ENCODE assay signal across 23 mouse cellular contexts in the genomic region with DNA sequence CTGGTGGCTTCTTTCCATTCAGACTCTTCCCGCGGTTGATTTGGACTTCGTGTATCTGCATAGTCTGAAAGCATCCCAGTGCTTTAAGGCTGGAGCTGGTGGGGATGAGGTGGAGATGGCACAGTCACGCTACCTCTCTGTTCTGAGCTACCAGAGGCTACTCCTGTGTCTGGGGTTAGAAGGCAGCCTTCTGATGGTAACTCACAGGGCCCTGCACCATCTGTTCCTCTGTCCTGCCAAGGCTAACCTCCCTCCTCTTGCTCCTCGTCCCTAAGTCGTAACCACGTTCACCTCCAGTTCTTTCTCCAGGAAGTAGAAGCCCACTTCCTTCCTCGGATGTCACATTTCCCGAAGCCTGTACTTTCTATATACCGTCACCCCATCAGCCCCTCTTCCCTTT. TPM values are rescaled to one million over a fixed set of nuclear protein-coding genes. Genes with fewer than 3 reads are reported as not detected.
DNase-seq lines count a peak whose midpoint lies in the region; ATAC-seq lines count a peak whose summit lies in the region.
"Had no signal": no experiment of that assay in that cellular context is flagged by ENCODE, and none has a peak within 500 bp of the region (broad histone marks: within the 10 kb centered on the region; RNA-seq: fewer than 3 reads in every experiment).

No protein-coding gene starts in this region.

- DNase-seq in cerebellum, adult 11 months = no peak
- DNase-seq in embryonic facial prominence, embryonic 10.5 days (ENCODE audit: low spot score) = no peak
- peak; percentile 18 for DNase-seq in cerebellum, adult 9-11 months
- no peak for DNase-seq in gastrocnemius, postnatal 36 days
- DNase-seq: adrenal gland, postnatal 10 days; embryo, embryonic 11 days; forebrain, postnatal 0 days; gastrocnemius, postnatal 14 days; heart, adult 18-20 months; heart, postnatal 14 days; kidney, adult 11 months; kidney, adult 9 months had no signal

- no peaks in the 10 kb centered on the region for H3K36me3 ChIP-seq in embryonic facial prominence, embryonic 13.5 days
- no peaks in the 10 kb centered on the region for H3K36me3 ChIP-seq in embryonic facial prominence, embryonic 10.5 days (replicated peaks)
- H3K36me3 ChIP-seq: embryonic facial prominence, embryonic 12.5 days; forebrain, embryonic 12.5 days; heart, embryonic 15.5 days; hindbrain, embryonic 13.5 days had no signal

- no peak overlapping the region for H3K9ac ChIP-seq in embryonic facial prominence, embryonic 13.5 days
- H3K9ac ChIP-seq: embryonic facial prominence, embryonic 12.5 days; forebrain, embryonic 12.5 days; forebrain, postnatal 0 days; heart, embryonic 15.5 days; hindbrain, embryonic 13.5 days had no signal

- no peaks in the 10 kb centered on the region for H3K4me1 ChIP-seq in embryonic facial prominence, embryonic 13.5 days
- no peaks in the 10 kb centered on the region for H3K4me1 ChIP-seq in embryonic facial prominence, embryonic 10.5 days
- H3K4me1 ChIP-seq: embryonic facial prominence, embryonic 12.5 days had no signal

- H3K9me3 ChIP-seq in embryonic facial prominence, embryonic 13.5 days = no peaks in the 10 kb centered on the region
- no peaks in the 10 kb centered on the region for H3K9me3 ChIP-seq in embryonic facial prominence, embryonic 10.5 days
- H3K9me3 ChIP-seq: embryonic facial prominence, embryonic 12.5 days; forebrain, embryonic 12.5 days; heart, embryonic 15.5 days; hindbrain, embryonic 13.5 days had no signal

- ATAC-seq in cerebellum, adult (ENCODE audit: insufficient number of reproducible peaks, low FRiP score, low TSS enrichment) = peak; percentile 75; the same call in 1 of the 2 replicates
- ATAC-seq in embryonic facial prominence, embryonic 13.5 days (ENCODE audit: insufficient number of reproducible peaks, insufficient read depth, low FRiP score, low TSS enrichment, low read depth) = 0 out of 2 replicates have a peak, but pooled peaks have one; percentile 20
- ATAC-seq in megakaryocyte progenitor cell, adult 5-6 weeks (replicated peaks; ENCODE audit: poor library complexity) = no peak
- ATAC-seq: forebrain, postnatal 0 days; hindbrain, postnatal 0 days had no signal

- no peak overlapping the region for H3K4me2 ChIP-seq in embryonic facial prominence, embryonic 13.5 days
- H3K4me2 ChIP-seq: embryonic facial prominence, embryonic 12.5 days; forebrain, embryonic 12.5 days; heart, embryonic 11.5 days; heart, embryonic 15.5 days; hindbrain, embryonic 13.5 days had no signal

- no peak overlapping the region for H3K4me3 ChIP-seq in embryonic facial prominence, embryonic 13.5 days
- H3K4me3 ChIP-seq in embryonic facial prominence, embryonic 10.5 days = no peak overlapping the region
- H3K4me3 ChIP-seq: embryonic facial prominence, embryonic 12.5 days; forebrain, embryonic 12.5 days; heart, embryonic 15.5 days; hindbrain, embryonic 13.5 days had no signal

- H3K27ac ChIP-seq in embryonic facial prominence, embryonic 13.5 days = no peak overlapping the region
- H3K27ac ChIP-seq in embryonic facial prominence, embryonic 10.5 days (replicated peaks) = no peak overlapping the region
- H3K27ac ChIP-seq: embryonic facial prominence, embryonic 12.5 days; forebrain, embryonic 12.5 days; heart, embryonic 15.5 days; hindbrain, embryonic 13.5 days; hindbrain, postnatal 0 days had no signal

- H3K27me3 ChIP-seq in embryonic facial prominence, embryonic 13.5 days = no peaks in the 10 kb centered on the region
- H3K27me3 ChIP-seq in embryonic facial prominence, embryonic 10.5 days (replicated peaks; ENCODE audit: low read depth, poor library complexity, severe bottlenecking) = no peaks in the 10 kb centered on the region
- H3K27me3 ChIP-seq: embryonic facial prominence, embryonic 12.5 days; forebrain, embryonic 12.5 days; heart, embryonic 15.5 days; hindbrain, embryonic 13.5 days had no signal

- 87% methylated on average over 10 of the region's 10 CpGs for WGBS in embryonic facial prominence, embryonic 13.5 days
- 92% methylated on average over 10 of the region's 10 CpGs for WGBS in embryonic facial prominence, embryonic 10.5 days

- intact Hi-C loops in gastrocnemius, postnatal 36 days (cut with DNase I) = no loop called here

RNA-seq across cellular contexts. Expression of gene Hebp2, which starts 55.9 kb away (rescaled TPM):
- polyA plus RNA-seq in embryonic facial prominence, embryonic 13.5 days (2015; fragmentation: Nextera tagmentation; extraction: Ambion mirVana) = 21.4 and 24.9 TPM in 2 replicates
- polyA plus RNA-seq in embryonic facial prominence, embryonic 10.5 days (2016; fragmentation: Nextera tagmentation; extraction: Ambion mirVana) = 15.5 and 16.0 TPM in 2 replicates
- 0.46 and 1.4 TPM in 2 replicates for total RNA-seq in megakaryocyte progenitor cell, adult 5-6 weeks (2015)
- 0.20 and 0.96 TPM in 2 replicates for total RNA-seq in megakaryocyte progenitor cell, adult 5-6 weeks (2017)
- under 1 TPM; 0.61 to 0.86 TPM for total RNA-seq in gastrocnemius, postnatal 36 days (2021)
- total RNA-seq: hematopoietic stem cell, adult 5-6 weeks; MEL had no signal
